Mouse (Mus musculus) left cerebral cortex, postnatal 14 days (tissue): ENCODE results near the gene Olfr645. TPM values are rescaled to one million over a fixed set of nuclear protein-coding genes. Genes with fewer than 3 reads are reported as not detected.

Experiments used
- DNase-seq, 2 experiments: peaks; one replicate each; pipeline ENCODE4 v3.0.0; 2021 to 2022; ENCODE audit warnings: low spot score in 2 of 2, mixed read lengths in 1 of 2
- intact Hi-C: fragments of 180-260 bp; cut with DNase I; formaldehyde crosslinking; loops from one replicate; pipeline ENCODE4 v1.15.1; 2025
- long read RNA-seq, 2 experiments: library from polyadenylated mRNA; stranded (forward); transcript quantifications; one replicate each; pipeline ENCODE4 v2.0.0; 2021
- total RNA-seq, 2 experiments: library from RNA; stranded (reverse); gene quantifications; 2 replicates each; pipeline ENCODE4 v1.2.3; 2021

Olfr645 gene
- total RNA-seq, result not detected
- long read RNA-seq, experiment 1, result 0 reads
- long read RNA-seq, experiment 2, result 0 reads

DNA sequence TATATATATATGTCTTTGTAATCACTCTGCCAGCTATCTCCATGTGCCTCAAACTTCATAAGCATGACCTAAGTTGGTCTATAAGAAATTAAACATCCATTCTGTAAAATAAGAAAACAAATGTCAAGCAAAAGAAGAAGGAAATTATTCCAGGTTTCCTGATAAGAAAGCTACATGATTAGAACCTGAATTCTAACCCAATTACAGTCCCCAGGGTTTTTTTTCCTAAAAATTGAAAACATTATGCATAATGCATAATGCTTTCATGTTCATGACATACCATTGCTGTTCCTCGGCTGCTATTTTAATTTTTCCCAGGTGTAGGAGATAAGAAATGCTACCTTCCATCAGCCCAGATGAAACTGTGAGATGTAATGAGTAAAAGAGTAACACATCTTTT is at the start of gene Olfr645:
Gene Olfr645 (minus strand): TSS at position 101 of the 400 bp plus-strand sequence.
- no peak for DNase-seq
- intact Hi-C loops, result no loop called here

GRCm38 (mm10) chr7:104129726-104130125 is 44.5 kb upstream of the Olfr645 start, which contains the start of gene Ubqln5:
Gene Ubqln5 (minus strand): TSS chr7:104129826.
- DNase-seq, result no peak
- intact Hi-C loops, result no loop called here

- intact Hi-C loops, result no loop called here
- no peak for DNase-seq
Measured at GRCm38 (mm10) chr7:104104757-104104972, 19.4 kb upstream of the Olfr645 start, which contains the start of gene Olfr646. Gene Olfr646 (plus strand): TSS chr7:104104873.

- intact Hi-C loops, result no loop called here
- no peak for DNase-seq
Measured at GRCm38 (mm10) chr7:104103913-104104756, 18.9 kb upstream of the Olfr645 start.

DNA sequence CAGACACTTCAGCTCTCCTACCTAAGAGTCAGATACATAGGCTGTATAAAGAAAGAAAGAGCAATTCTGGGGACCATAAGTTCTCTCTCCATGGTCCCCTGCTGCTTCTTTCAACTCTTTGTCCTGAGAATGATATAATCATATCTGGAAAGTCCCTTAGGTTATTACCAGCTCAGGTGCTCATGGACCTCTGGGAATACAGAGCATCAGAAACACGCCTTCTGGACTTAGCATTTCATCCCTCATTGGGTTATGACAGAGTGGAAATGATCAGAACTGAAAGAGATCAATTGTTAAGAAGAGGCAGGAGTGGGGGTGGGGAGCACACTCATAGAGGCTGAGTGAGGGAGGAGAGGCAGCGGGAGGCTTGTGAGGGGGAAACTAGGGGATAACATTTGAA is 13.5 kb downstream of the Olfr645 start, which contains the start of gene Olfr644:
Gene Olfr644 (minus strand): TSS at position 101 of the 400 bp plus-strand sequence.
- no peak for DNase-seq
- intact Hi-C loops, result no loop called here

- DNase-seq, result no peak
- intact Hi-C loops, result no loop called here
Measured at GRCm38 (mm10) chr7:104061345-104061744, 23.9 kb downstream of the Olfr645 start, which contains the start of gene 4930516K23Rik. Gene 4930516K23Rik (minus strand): TSS chr7:104061445.

GRCm38 (mm10) chr7:104059215-104059614 is 26.1 kb downstream of the Olfr645 start:
- DNase-seq, result no peak
- intact Hi-C loops, result no loop called here

GRCm38 (mm10) chr7:104052566-104052965 is 32.7 kb downstream of the Olfr645 start, which contains the start of gene Olfr642:
Gene Olfr642 (minus strand): TSS chr7:104052666.
- no peak for DNase-seq
- intact Hi-C loops, result no loop called here

GRCm38 (mm10) chr7:104050745-104051144 is 34.5 kb downstream of the Olfr645 start:
- intact Hi-C loops, result no loop called here
- no peak for DNase-seq

DNA sequence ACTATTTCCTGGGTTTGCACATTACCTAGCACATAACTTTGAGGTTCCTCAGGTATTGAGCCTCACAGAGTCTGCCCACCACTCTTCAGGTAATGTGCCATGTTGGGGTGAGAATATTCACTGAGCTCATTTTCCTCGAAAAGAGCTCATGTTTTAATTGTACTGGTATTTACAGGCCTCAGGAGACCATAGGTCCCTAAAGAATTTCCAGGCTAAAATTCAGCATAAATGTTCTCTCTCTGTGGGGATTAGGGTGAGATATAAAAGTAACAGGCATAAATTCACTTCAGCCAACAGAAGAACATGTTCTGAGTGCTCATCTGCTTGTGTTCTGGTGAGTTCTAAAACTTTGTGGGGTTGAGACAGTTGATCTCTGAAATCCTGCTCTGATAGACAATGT is 50.1 kb downstream of the Olfr645 start, which contains the start of gene Olfr641:
Gene Olfr641 (plus strand): TSS at position 301 of the 400 bp plus-strand sequence.
- intact Hi-C loops, result no loop called here
- no peak for DNase-seq

Other genes with a start within 250 kb of the Olfr645 start
- gene Hbb-bh2, start 244.9 kb downstream of the Olfr645 start, total RNA-seq, result not detected
- gene Hbb-bh1, start 242.3 kb downstream of the Olfr645 start, total RNA-seq, result not detected
- not detected for gene Hbb-y, start 232.2 kb downstream of the Olfr645 start, total RNA-seq
- not detected for gene Olfr66, start 199.2 kb downstream of the Olfr645 start, total RNA-seq
- not detected for gene Olfr64, start 191.0 kb downstream of the Olfr645 start, total RNA-seq
- not detected for gene Olfr65, start 182.0 kb downstream of the Olfr645 start, total RNA-seq
- not detected for gene Olfr631, start 156.6 kb downstream of the Olfr645 start, total RNA-seq
- not detected for gene Olfr632, start 151.1 kb downstream of the Olfr645 start, total RNA-seq
- gene Olfr633, start 141.0 kb downstream of the Olfr645 start, total RNA-seq, result not detected
- under 1 TPM in 1 of 2 experiments, not detected in 1; 0.04 TPM for gene Olfr635, start 114.3 kb downstream of the Olfr645 start, total RNA-seq
- not detected for gene Olfr638, start 86.7 kb downstream of the Olfr645 start, total RNA-seq
- under 1 TPM; 0.08 to 0.18 TPM for gene Olfr639, start 68.2 kb downstream of the Olfr645 start, total RNA-seq
- not detected for gene Olfr640, start 59.9 kb downstream of the Olfr645 start, total RNA-seq
- not detected for gene Olfr641, start 50.0 kb downstream of the Olfr645 start, total RNA-seq
- gene Olfr642, start 32.8 kb downstream of the Olfr645 start, total RNA-seq, result not detected
- gene 4930516K23Rik, start 24.0 kb downstream of the Olfr645 start, total RNA-seq, result not detected
- gene Olfr644, start 13.6 kb downstream of the Olfr645 start, total RNA-seq, result not detected
- gene Olfr646, start 19.4 kb upstream of the Olfr645 start, total RNA-seq, result not detected
- gene Ubqln5, start 44.4 kb upstream of the Olfr645 start, total RNA-seq, result not detected
- gene Olfr643, start 51.9 kb upstream of the Olfr645 start, total RNA-seq, result not detected
- not detected for gene Ubqln3, start 57.8 kb upstream of the Olfr645 start, total RNA-seq
- not detected for gene Ubqlnl, start 65.1 kb upstream of the Olfr645 start, total RNA-seq
- gene Olfm5, start 79.4 kb upstream of the Olfr645 start, total RNA-seq, result not detected
- gene Olfr648, start 97.9 kb upstream of the Olfr645 start, total RNA-seq, result under 1 TPM; 0.30 to 0.40 TPM
- gene Olfr649, start 110.5 kb upstream of the Olfr645 start, total RNA-seq, result not detected
- under 1 TPM; 0.13 to 0.15 TPM for gene Trim6, start 133.3 kb upstream of the Olfr645 start, total RNA-seq
- gene Trim34a, start 159.0 kb upstream of the Olfr645 start, total RNA-seq, result under 1 TPM; 0.68 to 0.72 TPM
- gene Trim5, start 202.6 kb upstream of the Olfr645 start, total RNA-seq, result under 1 TPM; 0.38 to 0.55 TPM
- gene Trim12a, start 230.0 kb upstream of the Olfr645 start, total RNA-seq, result 1 to 10 TPM; 1.4 to 2.2 TPM
- under 1 TPM in 1 of 2 experiments, not detected in 1; 0.26 TPM for gene Trim34b, start 244.0 kb upstream of the Olfr645 start, total RNA-seq